Mouse (Mus musculus) CH12.LX (cell line): Measurements from ENCODE around the gene Slc3a1. TPM values are rescaled to one million over a fixed set of nuclear protein-coding genes. Genes with fewer than 3 reads are reported as not detected.

Experiments used
- DNase-seq: peaks from one replicate; pipeline ENCODE4 v3.0.0-alpha.2; 2013; ENCODE audit errors: extremely low read depth
- H3K27ac ChIP-seq: 2 replicates; pipeline ENCODE4 v1.5.1; 2012; ENCODE audit warnings: low read depth, mild to moderate bottlenecking, control low read depth, moderate library complexity; ENCODE audit not compliant: insufficient read depth
- H3K27me3 ChIP-seq: replicated peaks from 2 replicates; pipeline ENCODE3; 2012; ENCODE audit warnings: inconsistent platforms
- H3K36me3 ChIP-seq, 2 experiments: replicated peaks in 1 of 2; 2 replicates each; pipeline versions ENCODE3 to v1.6.1; 2012; ENCODE audit warnings: inconsistent platforms in 1 of 2, low read length in 1 of 2, mild to moderate bottlenecking in 1 of 2, mixed read lengths in 1 of 2, moderate library complexity in 1 of 2; ENCODE audit not compliant: control insufficient read depth in 1 of 2, insufficient read depth in 1 of 2
- H3K4me1 ChIP-seq, 2 experiments: 2 replicates each; pipeline ENCODE4 v1.6.1; 2012; ENCODE audit warnings: inconsistent platforms in 1 of 2, moderate library complexity in 1 of 2; ENCODE audit not compliant: insufficient read depth in 2 of 2, control insufficient read depth in 1 of 2
- H3K4me2 ChIP-seq: 2 replicates; pipeline ENCODE4 v1.6.1; 2012; ENCODE audit warnings: low read depth, mild to moderate bottlenecking, control low read depth; ENCODE audit not compliant: poor library complexity, insufficient read depth, severe bottlenecking
- H3K4me3 ChIP-seq, 3 experiments: fragments of 150-350 bp in 1 of 3; sonication (generic) in 1 of 3; replicated peaks in 1 of 3; 2 replicates each; pipeline versions ENCODE3 to v1.5.1; 2011 to 2012; ENCODE audit warnings: low read depth in 2 of 3, low read length in 2 of 3, mild to moderate bottlenecking in 2 of 3, moderate library complexity in 2 of 3, control low read depth in 1 of 3, improper control_type of control experiment in 1 of 3, inconsistent platforms in 1 of 3, mixed read lengths in 1 of 3; ENCODE audit not compliant: poor library complexity in 1 of 3
- H3K79me2 ChIP-seq: replicated peaks from 2 replicates; pipeline ENCODE4 v1.6.1; 2012; ENCODE audit warnings: mild to moderate bottlenecking, moderate library complexity; ENCODE audit not compliant: control insufficient read depth, poor library complexity, insufficient read depth, severe bottlenecking; ENCODE audit errors: extremely low read depth
- H3K9ac ChIP-seq: 2 replicates; pipeline ENCODE4 v1.6.1; 2012; ENCODE audit warnings: low read depth, mild to moderate bottlenecking, control low read depth, moderate library complexity; ENCODE audit not compliant: insufficient read depth
- H3K9me3 ChIP-seq: replicated peaks from 2 replicates; pipeline ENCODE3; 2012; ENCODE audit warnings: low read length, inconsistent platforms, mixed read lengths
- CHD2 ChIP-seq: IDR thresholded peaks from 2 replicates; pipeline ENCODE4 v1.6.1; 2011; ENCODE audit warnings: low read length, improper control_type of control experiment
- CTCF ChIP-seq, 2 experiments: IDR thresholded peaks in 1 of 2; conservative IDR thresholded peaks in 1 of 2; 2 replicates each; pipeline ENCODE4 v1.5.1; 2011 to 2012; ENCODE audit warnings: low read depth in 2 of 2, low read length in 2 of 2, improper control_type of control experiment in 1 of 2, inconsistent platforms in 1 of 2, mild to moderate bottlenecking in 1 of 2, moderate library complexity in 1 of 2
- ELF1 ChIP-seq: IDR thresholded peaks from 2 replicates; pipeline ENCODE4 v1.6.1; 2014; ENCODE audit warnings: low read depth, mild to moderate bottlenecking, inconsistent platforms, low read length, improper control_type of control experiment
- ETS1 ChIP-seq: conservative IDR thresholded peaks from 2 replicates; pipeline ENCODE4 v1.6.1; 2012; ENCODE audit warnings: low read depth, mild to moderate bottlenecking, inconsistent platforms, low read length, improper control_type of control experiment, moderate library complexity
- IRF4 ChIP-seq: IDR thresholded peaks from 2 replicates; pipeline ENCODE4 v1.6.1; 2014; ENCODE audit warnings: low read depth, mild to moderate bottlenecking, inconsistent platforms, low read length, improper control_type of control experiment
- JUND ChIP-seq: conservative IDR thresholded peaks from 2 replicates; pipeline ENCODE4 v1.6.1; 2011; ENCODE audit warnings: low read depth, low read length, improper control_type of control experiment
- KAT2A ChIP-seq: IDR thresholded peaks from 2 replicates; pipeline ENCODE4 v1.6.1; 2012; ENCODE audit warnings: low read length, improper control_type of control experiment, inconsistent platforms; ENCODE audit not compliant: insufficient replicate concordance
- MAFK ChIP-seq: IDR thresholded peaks from 2 replicates; pipeline ENCODE4 v1.6.1; 2011; ENCODE audit warnings: low read length, improper control_type of control experiment; ENCODE audit not compliant: insufficient replicate concordance
- MAX ChIP-seq: IDR thresholded peaks from 2 replicates; pipeline ENCODE4 v1.6.1; 2011; ENCODE audit warnings: low read length, improper control_type of control experiment
- MEF2A ChIP-seq: IDR thresholded peaks from 2 replicates; pipeline ENCODE4 v1.6.1; 2014; ENCODE audit warnings: low read depth, mild to moderate bottlenecking, inconsistent platforms, low read length, improper control_type of control experiment, borderline replicate concordance
- MXI1 ChIP-seq: IDR thresholded peaks from 2 replicates; pipeline ENCODE4 v1.6.1; 2011; ENCODE audit warnings: mild to moderate bottlenecking, low read depth, low read length, improper control_type of control experiment
- PAX5 ChIP-seq: IDR thresholded peaks from 2 replicates; pipeline ENCODE4 v1.6.1; 2012; ENCODE audit warnings: low read length, inconsistent platforms, mixed read lengths
- POLR2AphosphoS2 ChIP-seq: IDR thresholded peaks from 2 replicates; pipeline ENCODE4 v1.6.1; 2011; ENCODE audit warnings: low read depth, low read length, improper control_type of control experiment
- RAD21 ChIP-seq: IDR thresholded peaks from 2 replicates; pipeline ENCODE4 v1.6.1; 2011; ENCODE audit warnings: low read depth, mild to moderate bottlenecking, low read length, improper control_type of control experiment, moderate library complexity
- RCOR1 ChIP-seq: conservative IDR thresholded peaks from 2 replicates; pipeline ENCODE4 v1.6.1; 2012; ENCODE audit warnings: low read depth, mild to moderate bottlenecking, inconsistent platforms, low read length, improper control_type of control experiment
- SIN3A ChIP-seq: IDR thresholded peaks from 2 replicates; pipeline ENCODE4 v1.6.1; 2012; ENCODE audit warnings: low read length, improper control_type of control experiment, inconsistent platforms
- SMC3 ChIP-seq: IDR thresholded peaks from 2 replicates; pipeline ENCODE4 v1.6.1; 2011; ENCODE audit warnings: low read depth, low read length, improper control_type of control experiment
- TCF12 ChIP-seq: IDR thresholded peaks from 2 replicates; pipeline ENCODE4 v1.6.1; 2014; ENCODE audit warnings: low read depth, mild to moderate bottlenecking, inconsistent platforms, low read length, improper control_type of control experiment
- UBTF ChIP-seq: IDR thresholded peaks from 2 replicates; pipeline ENCODE4 v1.6.1; 2012; ENCODE audit warnings: low read depth, mild to moderate bottlenecking, inconsistent platforms, low read length, improper control_type of control experiment, moderate library complexity
- USF1 ChIP-seq: IDR thresholded peaks from 2 replicates; pipeline ENCODE4 v1.6.1; 2014; ENCODE audit warnings: low read depth, mild to moderate bottlenecking, inconsistent platforms, low read length, improper control_type of control experiment
- ZKSCAN1 ChIP-seq: IDR thresholded peaks from 2 replicates; pipeline ENCODE4 v1.6.1; 2012; ENCODE audit warnings: low read depth, inconsistent platforms, low read length, improper control_type of control experiment, borderline replicate concordance
- ZNF384 ChIP-seq: IDR thresholded peaks from 2 replicates; pipeline ENCODE4 v1.6.1; 2012; ENCODE audit warnings: low read depth, low read length, improper control_type of control experiment, inconsistent platforms
- dilution Hi-C: fragments of 300-500 bp; cut with MboI; formaldehyde crosslinking; loops from 2 replicates; pipeline ENCODE4 v1.14.3; 2020; ENCODE audit warnings: low sequenced_read_pairs; ENCODE audit not compliant: extremely low pct_unique_long_range_greater_than_20kb, extremely low pct_ligation_motif_present
- in situ Hi-C: fragments of 300-500 bp; cut with MboI; formaldehyde crosslinking; loops from 3 replicates; pipeline ENCODE4 v1.14.3; 2019; ENCODE audit warnings: low sequenced_read_pairs, low pct_ligation_motif_present, low pct_unique_long_range_greater_than_20kb, mixed read lengths
- polyA plus RNA-seq: library from polyadenylated mRNA; unstranded; fragments of >175 nt; gene quantifications from 2 replicates; pipeline ENCODE4 v1.2.1, GENCODE M21; 2012; ENCODE audit warnings: low read depth; ENCODE audit not compliant: insufficient read length
- total RNA-seq, 2 experiments: library from RNA; depleted of rRNA; stranded (reverse); fragments of 300-350 nt in 1 of 2; fragments of >200 nt in 1 of 2; gene quantifications; 2 replicates each; pipeline ENCODE4 v1.2.3; 2012 to 2014

Gene Slc3a1
- total and polyA plus RNA-seq, 3 experiments: 0.04 TPM; not detected in 2

DNA sequence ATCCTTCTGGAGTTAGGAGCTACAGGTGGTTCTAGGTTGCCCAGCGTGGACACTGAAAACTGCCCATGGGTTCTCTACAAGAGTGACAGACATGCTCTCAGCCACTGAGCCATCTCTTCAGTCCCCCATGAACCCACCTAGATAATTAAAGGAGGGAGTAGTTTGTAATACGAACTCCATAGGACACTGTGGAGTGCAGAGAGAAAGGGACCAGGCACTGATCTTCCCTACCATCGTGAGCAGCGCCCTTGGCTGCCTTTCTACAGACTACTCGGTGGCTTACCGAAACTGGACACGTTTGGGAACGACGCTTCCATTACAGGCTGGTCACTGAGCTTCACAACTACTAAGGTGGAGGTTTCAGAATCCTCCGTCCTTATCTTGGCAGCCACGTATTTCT is 52.6 kb downstream of the Slc3a1 start:
- H3K4me1 ChIP-seq: no peaks in the 10 kb centered on the region
- dilution Hi-C loops (no loop called here), in situ Hi-C loops (no loop called here)
- no peak overlapping the region for H3K9ac ChIP-seq
- peaks cover 25 to 46% of the 10 kb centered on the region in 2 experiments for H3K36me3 ChIP-seq
- no peak overlapping the region for H3K4me3 ChIP-seq
- no peak overlapping the region for H3K4me2 ChIP-seq
- TF ChIP-seq PAX5 (no peak), SMC3 (no peak), MEF2A (no peak), RCOR1 (no peak), TCF12 (no peak), JUND (no peak), ELF1 (no peak), ETS1 (no peak), USF1 (no peak), CHD2 (no peak), RAD21 (no peak), IRF4 (no peak), UBTF (no peak), ZNF384 (no peak), POLR2AphosphoS2 (no peak), MAFK (no peak), MXI1 (no peak)
- H3K27ac ChIP-seq: no peak overlapping the region
- H3K9me3 ChIP-seq: no peaks in the 10 kb centered on the region
- DNase-seq: no peak
- H3K79me2 ChIP-seq: no peaks in the 10 kb centered on the region
- no peaks in the 10 kb centered on the region for H3K27me3 ChIP-seq

DNA sequence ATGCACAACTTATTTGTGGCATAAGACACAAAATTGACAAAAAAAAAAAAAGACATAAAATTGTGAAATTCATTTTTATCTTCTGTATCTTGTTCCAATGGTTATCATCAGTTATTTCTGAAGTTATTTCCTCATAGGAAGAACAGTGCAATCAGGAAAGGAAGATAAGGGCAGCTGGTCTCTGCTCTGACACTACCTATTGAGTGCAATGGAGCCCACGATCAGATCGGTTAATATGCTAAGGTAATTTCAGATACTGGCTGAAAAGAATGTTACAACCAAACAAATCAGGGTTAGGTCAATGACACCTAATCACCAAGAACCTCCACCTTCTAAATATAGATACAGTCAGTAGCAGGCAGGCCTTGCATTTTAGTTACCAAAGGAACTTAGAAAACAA is 57.2 kb downstream of the Slc3a1 start:
- no peak for DNase-seq
- in situ Hi-C loops: no loop called here
- Histone ChIP-seq H3K27ac (no peak overlapping the region), H3K4me1 (peaks cover 3 to 19% of the 10 kb centered on the region in 2 experiments; a peak in 3 of 4 replicates), H3K36me3 (peaks cover 8 to 19% of the 10 kb centered on the region in 2 experiments), H3K9me3 (no peaks in the 10 kb centered on the region), H3K4me3 (no peak overlapping the region), H3K9ac (no peak overlapping the region)
- dilution Hi-C loops: no loop called here
- TF ChIP-seq USF1 (no peak), CTCF (conservative IDR thresholded peaks at IDR 0.05 in 1 of 2, IDR thresholded peaks at IDR 0.05 in 1 of 2; ENCODE audit: low read depth in 2 of 2, low read length in 2 of 2) (no peak), SIN3A (no peak), KAT2A (no peak), SMC3 (no peak), ZKSCAN1 (no peak), MAX (no peak), TCF12 (no peak)
- TF ChIP-seq, all 38 proteins: peak for 0
- Histone ChIP-seq H3K79me2 (no peaks in the 10 kb centered on the region), H3K4me2 (no peak overlapping the region), H3K27me3 (no peaks in the 10 kb centered on the region)
